Mouse (Mus musculus) testis, adult 2 months (tissue): ENCODE results near the gene Krt16. TPM values are rescaled to one million over a fixed set of nuclear protein-coding genes. Genes with fewer than 3 reads are reported as not detected.

Source experiments
- H3K27ac ChIP-seq: fragments of 200-500 bp; 2 replicates; pipeline ENCODE4 v1.5.1; 2012; ENCODE audit warnings: low read depth, low read length; ENCODE audit not compliant: control insufficient read depth, insufficient read depth
- H3K27me3 ChIP-seq: fragments of 200-500 bp; 2 replicates; pipeline ENCODE4 v1.6.1; 2012; ENCODE audit warnings: mild to moderate bottlenecking, low read length, moderate library complexity; ENCODE audit not compliant: control insufficient read depth, insufficient read depth
- H3K36me3 ChIP-seq: fragments of 200-500 bp; 2 replicates; pipeline ENCODE4 v1.6.1; 2012; ENCODE audit warnings: mild to moderate bottlenecking, low read length; ENCODE audit not compliant: control insufficient read depth, insufficient read depth
- H3K4me1 ChIP-seq: fragments of 200-500 bp; 2 replicates; pipeline ENCODE4 v1.6.1; 2012; ENCODE audit warnings: low read length; ENCODE audit not compliant: control insufficient read depth, insufficient read depth
- H3K4me3 ChIP-seq: fragments of 200-500 bp; 2 replicates; pipeline ENCODE4 v1.5.1; 2012; ENCODE audit warnings: low read depth, mild to moderate bottlenecking, low read length, moderate library complexity, mixed read lengths; ENCODE audit not compliant: control insufficient read depth
- CTCF ChIP-seq: fragments of 200-500 bp; IDR thresholded peaks from 2 replicates; pipeline ENCODE4 v1.5.1; 2012; ENCODE audit warnings: low read depth, mild to moderate bottlenecking, inconsistent platforms, low read length, moderate library complexity; ENCODE audit not compliant: control insufficient read depth, insufficient read depth, insufficient replicate concordance
- POLR2A ChIP-seq: fragments of 200-500 bp; IDR thresholded peaks from 2 replicates; pipeline ENCODE4 v1.6.1; 2012; ENCODE audit warnings: low read depth, mild to moderate bottlenecking, inconsistent platforms, low read length, moderate library complexity; ENCODE audit not compliant: control insufficient read depth
- polyA plus RNA-seq: library from polyadenylated mRNA; depleted of rRNA; stranded (reverse); fragments of >200 nt; gene quantifications from 2 replicates; pipeline ENCODE4 v1.2.3, GENCODE M21; 2012; rRNA removed

Krt16 gene
- polyA plus RNA-seq, result not detected in 2 replicates

- Histone ChIP-seq H3K4me3 (no peak within 1 kb of the TSS), H3K4me1 (no peaks in the 10 kb centered on the region), H3K27ac (no peak within 1 kb of the TSS), H3K36me3 (no peaks in the 10 kb centered on the region), H3K27me3 (no peaks in the 10 kb centered on the region)
- TF ChIP-seq CTCF (no peak), POLR2A (no peak)
Observed at GRCm38 (mm10) chr11:100248852-100249465, at the start of gene Krt16. Gene Krt16 (minus strand): TSS chr11:100248902.

GRCm38 (mm10) chr11:100297801-100298200 is 49.1 kb upstream of the Krt16 start:
- TF ChIP-seq CTCF (peak; percentile 64), POLR2A (no peak)
- peak overlapping the region; percentile 25; the same call in 1 of the 2 replicates for H3K4me3 ChIP-seq
- H3K27ac ChIP-seq, result no peak overlapping the region
- H3K27me3 ChIP-seq, result no peaks in the 10 kb centered on the region
- H3K4me1 ChIP-seq, result peaks cover 2% of the 10 kb centered on the region
- H3K36me3 ChIP-seq, result no peaks in the 10 kb centered on the region

DNA sequence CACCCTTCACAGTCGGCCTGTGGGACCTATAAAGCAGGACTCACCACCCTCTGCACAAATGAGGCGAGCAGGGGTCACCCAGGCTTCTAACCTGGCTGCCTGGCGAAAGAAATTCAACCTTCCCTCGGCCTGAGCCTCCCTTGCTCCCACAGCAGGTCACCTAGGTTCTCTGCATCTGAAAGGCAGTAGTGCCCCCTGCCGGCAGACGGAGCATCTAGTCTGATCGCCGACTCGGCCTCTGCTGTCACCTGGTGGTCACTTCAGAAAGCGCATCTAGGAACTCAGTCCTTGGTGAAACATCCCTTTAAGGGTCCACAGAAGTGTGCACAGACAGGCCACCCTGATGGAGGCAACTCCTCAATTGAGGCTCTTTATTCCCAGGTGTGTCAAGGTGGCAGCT is 46.6 kb upstream of the Krt16 start:
- H3K4me3 ChIP-seq, result peak overlapping the region; percentile 39
- no peaks in the 10 kb centered on the region for H3K36me3 ChIP-seq
- no peak for TF ChIP-seq POLR2A
- TF ChIP-seq CTCF, result peak; percentile 100
- peaks cover 2% of the 10 kb centered on the region for H3K4me1 ChIP-seq
- no peaks in the 10 kb centered on the region for H3K27me3 ChIP-seq
- H3K27ac ChIP-seq, result no peak overlapping the region

GRCm38 (mm10) chr11:100292884-100293283 is 44.2 kb upstream of the Krt16 start:
- H3K4me1 ChIP-seq, result no peaks in the 10 kb centered on the region
- no peaks in the 10 kb centered on the region for H3K27me3 ChIP-seq
- no peak overlapping the region for H3K27ac ChIP-seq
- no peaks in the 10 kb centered on the region for H3K36me3 ChIP-seq
- no peak overlapping the region for H3K4me3 ChIP-seq
- no peak for TF ChIP-seq CTCF

GRCm38 (mm10) chr11:100290235-100290634 is 41.5 kb upstream of the Krt16 start:
- H3K4me3 ChIP-seq, result no peak overlapping the region
- H3K27ac ChIP-seq, result no peak overlapping the region
- TF ChIP-seq CTCF (no peak), POLR2A (no peak)
- no peaks in the 10 kb centered on the region for H3K36me3 ChIP-seq
- no peaks in the 10 kb centered on the region for H3K4me1 ChIP-seq
- H3K27me3 ChIP-seq, result no peaks in the 10 kb centered on the region

GRCm38 (mm10) chr11:100288942-100289341 is 40.2 kb upstream of the Krt16 start:
- H3K27me3 ChIP-seq, result no peaks in the 10 kb centered on the region
- H3K36me3 ChIP-seq, result no peaks in the 10 kb centered on the region
- TF ChIP-seq POLR2A (no peak), CTCF (no peak)
- H3K4me1 ChIP-seq, result no peaks in the 10 kb centered on the region
- H3K4me3 ChIP-seq, result no peak overlapping the region
- H3K27ac ChIP-seq, result no peak overlapping the region

DNA sequence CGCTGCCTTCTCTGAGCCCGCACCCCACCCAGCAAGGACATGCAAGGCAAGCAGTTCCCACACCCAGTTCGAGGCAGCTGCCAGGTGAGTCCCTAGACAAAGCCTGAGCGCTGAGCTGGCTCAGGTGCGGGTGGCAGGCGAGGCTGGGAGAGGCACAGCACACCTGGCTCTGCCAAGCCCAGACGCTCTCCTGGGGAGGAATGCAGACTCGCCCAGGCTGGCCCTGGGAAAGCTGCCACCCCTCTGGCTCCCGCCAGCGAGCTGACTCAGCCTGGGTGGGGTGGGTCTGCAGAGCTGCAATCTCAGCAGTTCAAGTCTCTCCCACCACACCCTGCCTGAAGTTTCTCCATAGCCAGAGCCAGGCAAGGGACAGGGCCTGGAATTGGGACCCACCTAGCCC is 38.3 kb upstream of the Krt16 start:
- no peaks in the 10 kb centered on the region for H3K27me3 ChIP-seq
- H3K27ac ChIP-seq, result no peak overlapping the region
- H3K36me3 ChIP-seq, result no peaks in the 10 kb centered on the region
- no peak overlapping the region for H3K4me3 ChIP-seq
- H3K4me1 ChIP-seq, result no peaks in the 10 kb centered on the region
- TF ChIP-seq POLR2A, result no peak
- TF ChIP-seq CTCF, result no peak

DNA sequence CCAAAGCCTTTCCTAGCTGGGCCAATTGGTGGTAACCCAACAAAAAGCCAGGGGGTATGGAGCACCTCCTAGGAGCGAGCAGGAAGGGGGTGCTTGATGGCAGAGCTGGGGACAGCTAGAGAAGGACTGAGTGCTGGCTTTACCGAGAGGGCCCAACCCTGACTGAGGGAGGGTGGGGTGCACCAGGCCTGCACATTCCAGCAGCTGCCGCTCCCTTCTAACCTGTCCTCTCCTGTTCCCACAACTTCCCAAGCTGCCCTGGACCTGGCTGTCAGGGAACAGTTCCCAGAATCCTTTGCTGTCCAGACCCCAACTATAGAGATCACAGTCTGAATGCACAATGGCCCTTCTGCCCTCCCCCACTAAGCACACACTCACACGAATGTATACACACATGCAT is 36.3 kb upstream of the Krt16 start:
- Histone ChIP-seq H3K36me3 (no peaks in the 10 kb centered on the region), H3K4me1 (no peaks in the 10 kb centered on the region), H3K27me3 (no peaks in the 10 kb centered on the region), H3K27ac (no peak overlapping the region), H3K4me3 (no peak overlapping the region)
- TF ChIP-seq POLR2A (no peak), CTCF (no peak)
